Mouse (Mus musculus) forebrain, embryonic 12.5 days (tissue): ENCODE results near the gene Slc4a2. TPM values are rescaled to one million over a fixed set of nuclear protein-coding genes. Genes with fewer than 3 reads are reported as not detected.

Experiments
- ATAC-seq: fragments of 200-750 bp; cut with Nextera tagmentation; 2 replicates; pipeline ENCODE4 v1.8.0; 2017; ENCODE audit warnings: moderate TSS enrichment; ENCODE audit not compliant: low FRiP score
- H3K27ac ChIP-seq: fragments of 300-500 bp; sonication (generic); 2 replicates; pipeline ENCODE4 v1.5.1; 2016; ENCODE audit warnings: mild to moderate bottlenecking
- H3K27me3 ChIP-seq: fragments of 300-500 bp; sonication (generic); 2 replicates; pipeline ENCODE4 v1.6.1; 2016; ENCODE audit warnings: mild to moderate bottlenecking
- H3K36me3 ChIP-seq: fragments of 300-500 bp; sonication (generic); replicated peaks from 2 replicates; pipeline ENCODE4 v1.6.1; 2016; ENCODE audit warnings: mild to moderate bottlenecking
- H3K4me1 ChIP-seq: fragments of 300-500 bp; sonication (generic); 2 replicates; pipeline ENCODE4 v1.6.1; 2016
- H3K4me2 ChIP-seq: fragments of 300-500 bp; sonication (generic); 2 replicates; pipeline ENCODE4 v1.6.1; 2016; ENCODE audit warnings: mild to moderate bottlenecking, moderate library complexity
- H3K4me3 ChIP-seq: fragments of 300-500 bp; sonication (generic); replicated peaks from 2 replicates; pipeline ENCODE4 v1.5.1; 2016; ENCODE audit warnings: mild to moderate bottlenecking
- H3K9ac ChIP-seq: fragments of 300-500 bp; sonication (generic); 2 replicates; pipeline ENCODE4 v1.6.1; 2016; ENCODE audit warnings: mild to moderate bottlenecking
- H3K9me3 ChIP-seq: fragments of 300-500 bp; sonication (generic); 2 replicates; pipeline ENCODE4 v1.6.1; 2016
- WGBS: fragments of 180-500 bp; shearing (Covaris S2); methylation state at CpG from one replicate; pipeline ENCODE4 v1.1.7; 2016; 5-methylcytosine and 5-hydroxymethylcytosine counted together
- polyA plus RNA-seq: library from polyadenylated mRNA; unstranded; fragments of >200 nt; fragmentation: Nextera tagmentation; extraction: Ambion mirVana; gene quantifications from 2 replicates; pipeline ENCODE4 v1.2.1, GENCODE M21; 2016

Slc4a2 gene
- polyA plus RNA-seq, 1 experiment from 2014 or later, result 28.9 TPM

GRCm38 (mm10) chr5:24453283-24453984, 29.8 kb downstream of the Slc4a2 start:
- H3K4me1 ChIP-seq, result peaks cover 48% of the 10 kb centered on the region
- peak overlapping the region; percentile 98 for H3K9ac ChIP-seq
- peak overlapping the region; percentile 97 for H3K27ac ChIP-seq
- H3K27me3 ChIP-seq, result peaks cover 13% of the 10 kb centered on the region
- peaks cover 12% of the 10 kb centered on the region for H3K36me3 ChIP-seq
- 3% methylated on average over 5 of the region's 5 CpGs for WGBS
- H3K4me2 ChIP-seq, result peak overlapping the region; percentile 99
- ATAC-seq, result peak; percentile 18; the same call in 1 of the 2 replicates
- H3K4me3 ChIP-seq, result peak overlapping the region; percentile 94
- no peaks in the 10 kb centered on the region for H3K9me3 ChIP-seq

- H3K4me1 ChIP-seq, result peaks cover 48% of the 10 kb centered on the region
- peak overlapping the region; percentile 98 for H3K9ac ChIP-seq
- peaks cover 13% of the 10 kb centered on the region for H3K36me3 ChIP-seq
- WGBS, result 11% methylated on average over 2 of the region's 2 CpGs
- ATAC-seq, result no peak
- H3K27me3 ChIP-seq, result peaks cover 8% of the 10 kb centered on the region
- peak overlapping the region; percentile 97 for H3K27ac ChIP-seq
- H3K4me3 ChIP-seq, result peak overlapping the region; percentile 94
- H3K9me3 ChIP-seq, result no peaks in the 10 kb centered on the region
- H3K4me2 ChIP-seq, result peak overlapping the region; percentile 99
Observed at GRCm38 (mm10) chr5:24453985-24454303, 30.3 kb downstream of the Slc4a2 start.

GRCm38 (mm10) chr5:24455076-24455475, 31.4 kb downstream of the Slc4a2 start:
- Histone ChIP-seq H3K27ac (peak overlapping the region; percentile 42; the same call in 1 of the 2 replicates), H3K4me2 (peak overlapping the region; percentile 99), H3K27me3 (peaks cover 2% of the 10 kb centered on the region), H3K36me3 (peaks cover 16% of the 10 kb centered on the region), H3K9me3 (no peaks in the 10 kb centered on the region), H3K4me1 (peaks cover 48% of the 10 kb centered on the region), H3K9ac (no peak overlapping the region), H3K4me3 (no peak overlapping the region)
- WGBS, result 61% methylated on average over 3 of the region's 3 CpGs
- ATAC-seq, result no peak

- Histone ChIP-seq H3K9ac (0 out of 2 replicates have a peak overlapping the region, but pooled peaks have one; percentile 21), H3K4me1 (peaks cover 48% of the 10 kb centered on the region), H3K4me3 (no peak overlapping the region), H3K27ac (peak overlapping the region; percentile 42; the same call in 1 of the 2 replicates), H3K36me3 (peaks cover 21% of the 10 kb centered on the region), H3K9me3 (no peaks in the 10 kb centered on the region), H3K4me2 (peak overlapping the region; percentile 99; the same call in 1 of the 2 replicates), H3K27me3 (no peaks in the 10 kb centered on the region)
- no peak for ATAC-seq
- 57% methylated on average over 7 of the region's 7 CpGs for WGBS
Observed at GRCm38 (mm10) chr5:24455613-24456012, 32.0 kb downstream of the Slc4a2 start.

- Histone ChIP-seq H3K36me3 (peaks cover under 1% of the 10 kb centered on the region; the same call in 1 of the 2 replicates), H3K4me2 (no peak overlapping the region), H3K9ac (no peak overlapping the region), H3K9me3 (no peaks in the 10 kb centered on the region), H3K27me3 (peaks cover under 1% of the 10 kb centered on the region; the same call in 1 of the 2 replicates), H3K4me3 (no peak overlapping the region), H3K27ac (no peak overlapping the region), H3K4me1 (peaks cover 38% of the 10 kb centered on the region)
- 40% methylated on average over 12 of the region's 12 CpGs for WGBS
- no peak for ATAC-seq
Observed at GRCm38 (mm10) chr5:24466762-24467161, 43.1 kb downstream of the Slc4a2 start.

- H3K4me1 ChIP-seq, result peaks cover 63% of the 10 kb centered on the region
- ATAC-seq, result peak; percentile 71; the same call in 1 of the 2 replicates
Observed at GRCm38 (mm10) chr5:24470600-24470999, 47.0 kb downstream of the Slc4a2 start.

GRCm38 (mm10) chr5:24472884-24473619, 49.4 kb downstream of the Slc4a2 start:
- H3K27ac ChIP-seq, result no peak overlapping the region
- 18% methylated on average over 7 of the region's 7 CpGs for WGBS
- no peak overlapping the region for H3K4me2 ChIP-seq
- H3K4me1 ChIP-seq, result peaks cover 46% of the 10 kb centered on the region
- H3K9me3 ChIP-seq, result no peaks in the 10 kb centered on the region
- H3K4me3 ChIP-seq, result no peak overlapping the region
- H3K36me3 ChIP-seq, result peaks cover 15% of the 10 kb centered on the region
- ATAC-seq, result no peak
- H3K27me3 ChIP-seq, result peaks cover 52% of the 10 kb centered on the region
- H3K9ac ChIP-seq, result no peak overlapping the region

More at GRCm38 (mm10) chr5:24470600-24470999, 47.0 kb downstream of the Slc4a2 start:
- no peak overlapping the region for H3K4me3 ChIP-seq
- WGBS, result 16% methylated on average over 5 of the region's 5 CpGs
- H3K36me3 ChIP-seq, result no peaks in the 10 kb centered on the region; the same call in 1 of the 2 replicates
- no peak overlapping the region for H3K4me2 ChIP-seq
- H3K9me3 ChIP-seq, result no peaks in the 10 kb centered on the region
- H3K27me3 ChIP-seq, result peaks cover 37% of the 10 kb centered on the region
- H3K27ac ChIP-seq, result no peak overlapping the region
- H3K9ac ChIP-seq, result no peak overlapping the region

- peak; percentile 50 for ATAC-seq
- WGBS, result 2% methylated on average over 58 of the region's 77 CpGs
- H3K9me3 ChIP-seq, result no peaks in the 10 kb centered on the region
- no peak overlapping the region for H3K27ac ChIP-seq
- H3K4me1 ChIP-seq, result peaks cover 40% of the 10 kb centered on the region
- H3K9ac ChIP-seq, result peak overlapping the region; percentile 51
- H3K4me2 ChIP-seq, result peak overlapping the region; percentile 63
- peaks cover 26% of the 10 kb centered on the region for H3K36me3 ChIP-seq
- H3K4me3 ChIP-seq, result peak overlapping the region; percentile 43
- H3K27me3 ChIP-seq, result peaks cover 53% of the 10 kb centered on the region
Observed at GRCm38 (mm10) chr5:24474025-24474722, 50.5 kb downstream of the Slc4a2 start.

GRCm38 (mm10) chr5:24474723-24475261, 51.2 kb downstream of the Slc4a2 start:
- ATAC-seq, result peak; percentile 16; the same call in 1 of the 2 replicates
- peak overlapping the region; percentile 43 for H3K4me3 ChIP-seq
- WGBS, result 3% methylated on average over 67 of the region's 67 CpGs
- peak overlapping the region; percentile 63 for H3K4me2 ChIP-seq
- no peak overlapping the region for H3K27ac ChIP-seq
- H3K27me3 ChIP-seq, result peaks cover 53% of the 10 kb centered on the region
- peak overlapping the region; percentile 51 for H3K9ac ChIP-seq
- peaks cover 32% of the 10 kb centered on the region for H3K36me3 ChIP-seq
- H3K4me1 ChIP-seq, result peaks cover 39% of the 10 kb centered on the region
- no peaks in the 10 kb centered on the region for H3K9me3 ChIP-seq

GRCm38 (mm10) chr5:24475476-24476241, 52.0 kb downstream of the Slc4a2 start:
- Histone ChIP-seq H3K27me3 (peaks cover 53% of the 10 kb centered on the region), H3K9me3 (no peaks in the 10 kb centered on the region), H3K4me1 (peaks cover 47% of the 10 kb centered on the region), H3K9ac (no peak overlapping the region), H3K36me3 (peaks cover 41% of the 10 kb centered on the region), H3K4me2 (peak overlapping the region; percentile 63; the same call in 1 of the 2 replicates), H3K4me3 (no peak overlapping the region), H3K27ac (no peak overlapping the region)
- no peak for ATAC-seq
- 78% methylated on average over 6 of the region's 6 CpGs for WGBS

GRCm38 (mm10) chr5:24477909-24478308, 54.3 kb downstream of the Slc4a2 start:
- ATAC-seq, result no peak
- H3K9ac ChIP-seq, result no peak overlapping the region
- no peaks in the 10 kb centered on the region for H3K9me3 ChIP-seq
- H3K4me3 ChIP-seq, result no peak overlapping the region
- peaks cover 55% of the 10 kb centered on the region for H3K36me3 ChIP-seq
- WGBS, result 93% methylated on average over 9 of the region's 9 CpGs
- H3K27me3 ChIP-seq, result peaks cover 51% of the 10 kb centered on the region
- H3K27ac ChIP-seq, result no peak overlapping the region
- peaks cover 58% of the 10 kb centered on the region for H3K4me1 ChIP-seq
- no peak overlapping the region for H3K4me2 ChIP-seq
